Mouse (Mus musculus) left cerebral cortex, adult 11 months (tissue): ENCODE data around the gene Nupl2.

Experiments used
- DNase-seq: peaks from one replicate; pipeline ENCODE4 v3.0.0; 2022; ENCODE audit warnings: low spot score

Nupl2 gene

GRCm38 (mm10) chr5:24208505-24208904, 43.7 kb downstream of the Nupl2 start:
- DNase-seq, result no peak

- no peak for DNase-seq
Observed at GRCm38 (mm10) chr5:24213861-24214546, 49.2 kb downstream of the Nupl2 start.

- DNase-seq, result no peak
Observed at GRCm38 (mm10) chr5:24214547-24214878, 49.8 kb downstream of the Nupl2 start.

GRCm38 (mm10) chr5:24214900-24215299, 50.1 kb downstream of the Nupl2 start:
- no peak for DNase-seq
